Mouse (Mus musculus): Measurements from ENCODE around the gene Clpb. TPM values are rescaled to one million over a fixed set of nuclear protein-coding genes. Genes with fewer than 3 reads are reported as not detected.

Clpb gene
- total RNA-seq, 1 experiment from 2014 or later = 7.7 TPM

- ATAC-seq (ENCODE audit: extremely low read depth, insufficient number of reproducible peaks, low FRiP score, poor library complexity, severe bottlenecking) = no peak
Observed at GRCm38 (mm10) chr7:101666581-101666980, 3.1 kb downstream of the Clpb start.

GRCm38 (mm10) chr7:101671601-101672280 lies 8.3 kb downstream of the Clpb start:
- no peak for ATAC-seq (ENCODE audit: extremely low read depth, insufficient number of reproducible peaks, low FRiP score, poor library complexity, severe bottlenecking)

DNA sequence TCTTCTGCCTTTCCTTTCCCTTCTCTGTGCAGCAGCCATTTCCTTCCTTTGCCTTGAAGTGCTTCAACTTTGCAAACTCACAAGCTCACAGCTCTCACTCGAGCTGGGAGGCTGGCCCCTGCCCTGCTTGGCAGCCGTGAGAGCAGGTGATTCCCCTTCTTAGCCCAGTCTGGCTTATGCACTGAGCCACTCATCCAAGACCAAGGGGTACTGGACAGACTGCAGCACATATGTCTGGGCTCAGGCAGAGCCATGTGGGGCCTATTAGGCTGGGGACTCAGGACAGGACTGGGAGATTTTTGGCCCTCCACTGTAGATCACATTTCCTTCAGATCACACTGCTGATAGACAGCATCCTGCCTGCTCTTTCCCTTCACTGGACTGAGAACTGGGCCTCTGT lies 10.1 kb downstream of the Clpb start:
- no peak for ATAC-seq (ENCODE audit: extremely low read depth, insufficient number of reproducible peaks, low FRiP score, poor library complexity, severe bottlenecking)

- ATAC-seq (ENCODE audit: extremely low read depth, insufficient number of reproducible peaks, low FRiP score, poor library complexity, severe bottlenecking) = no peak
Observed at GRCm38 (mm10) chr7:101676033-101676761, 12.8 kb downstream of the Clpb start.

DNA sequence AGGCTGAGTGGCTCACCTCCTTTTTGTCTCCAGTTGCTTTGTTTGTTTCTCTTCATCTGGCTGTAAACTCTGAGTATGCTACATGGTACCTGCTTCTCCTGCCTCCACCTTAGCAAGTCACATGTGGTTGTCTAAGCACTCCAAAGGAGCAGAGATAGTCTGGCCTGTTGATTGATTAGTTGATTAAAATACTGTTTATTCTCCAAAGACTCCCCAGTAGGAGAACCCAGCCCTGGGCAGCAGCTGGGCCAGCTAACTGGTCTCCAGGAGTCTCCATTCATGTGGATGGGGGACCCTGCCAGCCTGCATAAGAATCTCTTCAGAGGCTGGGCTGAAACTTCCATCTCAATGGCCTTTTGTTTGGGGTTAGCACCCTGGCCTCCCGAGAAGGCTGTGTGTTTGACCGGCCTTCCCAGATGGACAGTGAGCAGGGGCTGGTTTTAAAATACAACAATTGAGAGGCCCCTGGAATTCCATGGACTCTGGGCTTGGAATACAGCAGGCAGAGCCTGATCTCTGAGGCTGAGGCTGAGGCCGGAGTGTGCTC lies 13.4 kb downstream of the Clpb start:
- no peak for ATAC-seq (ENCODE audit: extremely low read depth, insufficient number of reproducible peaks, low FRiP score, poor library complexity, severe bottlenecking)

DNA sequence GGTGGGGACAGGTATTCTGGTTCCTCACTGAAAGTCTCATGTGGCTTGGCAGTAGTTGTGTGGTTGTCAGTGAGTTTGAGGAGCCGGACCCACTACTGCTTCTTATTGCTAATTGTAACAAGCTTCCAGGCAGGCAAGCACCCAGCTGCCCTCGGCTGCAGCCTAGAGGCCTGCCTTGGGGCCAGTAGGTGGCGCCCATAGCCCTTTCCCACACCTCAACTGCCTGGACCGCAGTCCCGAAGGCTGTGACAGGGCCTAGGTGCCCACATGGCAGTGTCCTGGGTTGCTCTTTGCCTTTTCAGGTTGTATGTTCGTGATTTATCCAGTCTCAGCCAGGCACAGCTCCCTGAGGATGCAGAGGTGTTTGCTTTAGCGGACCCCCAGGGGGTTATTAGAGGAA lies 16.2 kb downstream of the Clpb start:
- ATAC-seq (ENCODE audit: extremely low read depth, insufficient number of reproducible peaks, low FRiP score, poor library complexity, severe bottlenecking) = peak; percentile 61; the same call in 1 of the 2 replicates

- no peak for ATAC-seq (ENCODE audit: extremely low read depth, insufficient number of reproducible peaks, low FRiP score, poor library complexity, severe bottlenecking)
Observed at GRCm38 (mm10) chr7:101680961-101681360, 17.5 kb downstream of the Clpb start.

GRCm38 (mm10) chr7:101681565-101682071 lies 18.2 kb downstream of the Clpb start:
- no peak for ATAC-seq (ENCODE audit: extremely low read depth, insufficient number of reproducible peaks, low FRiP score, poor library complexity, severe bottlenecking)

GRCm38 (mm10) chr7:101682886-101683285 lies 19.5 kb downstream of the Clpb start:
- no peak for ATAC-seq (ENCODE audit: extremely low read depth, insufficient number of reproducible peaks, low FRiP score, poor library complexity, severe bottlenecking)

- ATAC-seq (ENCODE audit: extremely low read depth, insufficient number of reproducible peaks, low FRiP score, poor library complexity, severe bottlenecking) = no peak
Observed at GRCm38 (mm10) chr7:101683976-101684630, 20.7 kb downstream of the Clpb start.

GRCm38 (mm10) chr7:101684671-101685070 lies 21.2 kb downstream of the Clpb start:
- ATAC-seq (ENCODE audit: extremely low read depth, insufficient number of reproducible peaks, low FRiP score, poor library complexity, severe bottlenecking) = no peak

- ATAC-seq (ENCODE audit: extremely low read depth, insufficient number of reproducible peaks, low FRiP score, poor library complexity, severe bottlenecking) = no peak
Observed at GRCm38 (mm10) chr7:101687144-101687543, 23.7 kb downstream of the Clpb start.

- ATAC-seq (ENCODE audit: extremely low read depth, insufficient number of reproducible peaks, low FRiP score, poor library complexity, severe bottlenecking) = no peak
Observed at GRCm38 (mm10) chr7:101690471-101690870, 27.0 kb downstream of the Clpb start.

DNA sequence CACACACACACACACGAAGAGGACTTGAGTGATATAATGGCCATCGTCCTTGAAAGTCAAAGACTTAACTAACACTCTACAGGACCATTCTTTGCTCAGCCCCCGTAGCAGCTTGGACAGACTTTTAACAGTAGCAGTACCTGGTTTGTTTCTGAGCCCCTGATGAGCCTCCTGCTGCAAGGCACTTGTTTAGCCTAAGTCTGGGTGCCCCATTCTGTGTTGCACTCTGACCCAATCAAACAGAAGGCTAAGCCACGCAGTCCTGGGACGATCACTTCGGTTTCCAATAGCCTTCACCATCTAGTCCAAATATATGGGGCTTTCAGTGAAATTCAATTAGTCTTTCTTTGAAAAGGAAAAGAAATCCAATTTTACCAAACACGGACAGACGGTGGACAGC lies 28.4 kb downstream of the Clpb start:
- ATAC-seq (ENCODE audit: extremely low read depth, insufficient number of reproducible peaks, low FRiP score, poor library complexity, severe bottlenecking) = no peak

DNA sequence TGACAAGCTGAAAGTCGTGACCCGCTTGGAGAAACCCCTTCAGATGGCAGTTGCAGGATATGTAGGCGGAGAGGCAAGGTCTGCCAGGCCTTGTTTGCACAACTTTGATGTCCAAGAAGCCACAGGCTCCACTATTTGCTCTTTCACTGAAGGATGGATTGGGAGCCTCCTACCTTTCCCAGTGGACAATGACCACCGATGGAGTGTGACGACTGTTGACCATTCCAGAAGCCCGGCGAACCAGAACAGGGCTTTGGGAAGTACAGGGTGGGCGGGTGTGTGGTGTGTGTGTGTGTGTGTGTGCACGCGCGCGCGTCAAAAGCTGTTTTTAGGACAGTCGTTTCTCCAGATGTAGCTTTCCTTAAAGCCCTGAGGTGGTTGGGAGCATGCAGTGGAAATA lies 29.0 kb downstream of the Clpb start:
- no peak for ATAC-seq (ENCODE audit: extremely low read depth, insufficient number of reproducible peaks, low FRiP score, poor library complexity, severe bottlenecking)

DNA sequence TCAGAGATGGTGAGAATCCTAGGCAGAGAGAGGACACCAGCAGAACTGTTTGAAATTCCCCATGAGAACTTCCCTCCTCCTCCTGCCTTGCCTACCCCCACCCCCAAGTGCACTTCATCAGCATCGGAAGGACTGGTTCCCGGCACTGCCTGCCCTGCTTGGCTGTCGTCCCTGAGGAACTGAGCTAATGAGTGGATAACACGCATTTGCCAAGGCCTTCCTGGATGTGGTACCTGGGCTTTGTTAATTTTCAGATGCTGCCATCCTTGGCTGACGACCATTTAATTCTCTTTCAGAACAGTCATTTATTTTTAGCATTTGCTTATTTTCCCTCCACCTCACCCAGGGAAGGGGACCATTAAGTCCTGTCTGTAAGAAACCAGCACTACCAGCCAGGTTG lies 32.0 kb downstream of the Clpb start:
- ATAC-seq (ENCODE audit: extremely low read depth, insufficient number of reproducible peaks, low FRiP score, poor library complexity, severe bottlenecking) = no peak

GRCm38 (mm10) chr7:101696931-101697723 lies 33.7 kb downstream of the Clpb start:
- ATAC-seq (ENCODE audit: extremely low read depth, insufficient number of reproducible peaks, low FRiP score, poor library complexity, severe bottlenecking) = no peak

DNA sequence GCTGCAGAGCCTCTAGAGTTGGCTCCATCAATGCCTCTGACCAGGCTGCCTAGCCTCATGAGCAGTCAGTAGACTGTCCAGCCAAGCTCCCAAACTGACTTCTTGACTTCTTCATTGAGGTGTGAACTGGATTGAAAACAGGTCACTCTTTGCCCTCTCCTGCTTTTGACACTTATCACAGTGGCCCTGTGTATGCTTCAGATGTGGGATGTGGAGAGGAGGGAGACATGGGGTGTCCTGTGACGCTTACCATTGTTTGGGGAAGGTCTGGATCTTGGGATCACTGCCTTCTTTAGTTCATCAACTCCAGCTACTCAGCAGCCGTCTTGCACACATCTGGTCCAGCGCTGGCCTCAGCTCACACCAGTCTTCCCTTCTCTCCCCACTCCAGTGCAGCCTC lies 36.9 kb downstream of the Clpb start:
- ATAC-seq (ENCODE audit: extremely low read depth, insufficient number of reproducible peaks, low FRiP score, poor library complexity, severe bottlenecking) = no peak

GRCm38 (mm10) chr7:101702706-101703105 lies 39.3 kb downstream of the Clpb start:
- no peak for ATAC-seq (ENCODE audit: extremely low read depth, insufficient number of reproducible peaks, low FRiP score, poor library complexity, severe bottlenecking)

All from neutrophil, adult 5-6 weeks (primary cell).